Mouse (Mus musculus) WW6 (cell line): ENCODE measurements around the gene Ufsp2.

Experiments used
- DNase-seq: peaks from one replicate; pipeline ENCODE4 v3.0.0-alpha.2; 2013; ENCODE audit warnings: low read depth, low spot score

Ufsp2 gene

GRCm38 (mm10) chr8:45975126-45975836 is at the start of gene Ufsp2, which contains the start of gene 1700029J07Rik:
TSS of gene Ufsp2 (plus strand) at chr8:45975528.
TSS of gene 1700029J07Rik (minus strand) at chr8:45975252.
- peak; percentile 87 for DNase-seq

GRCm38 (mm10) chr8:45934582-45935014 is 40.7 kb upstream of the Ufsp2 start, which contains the start of gene Ccdc110:
TSS of gene Ccdc110 (plus strand) at chr8:45934619.
- peak; percentile 53 for DNase-seq

- no peak for DNase-seq
These were observed 38.3 kb upstream of the Ufsp2 start for GRCm38 (mm10) chr8:45936986-45937385.

- no peak for DNase-seq
These were observed 29.0 kb upstream of the Ufsp2 start for GRCm38 (mm10) chr8:45946283-45946682.

- peak; percentile 20 for DNase-seq
These were observed 24.7 kb upstream of the Ufsp2 start for GRCm38 (mm10) chr8:45950622-45951021.

- no peak for DNase-seq
These were observed 4.4 kb upstream of the Ufsp2 start for GRCm38 (mm10) chr8:45970894-45971293.

- no peak for DNase-seq
These were observed 1.3 kb upstream of the Ufsp2 start for GRCm38 (mm10) chr8:45973988-45974505.

- DNase-seq, result no peak
These were observed 625 bp downstream of the Ufsp2 start for GRCm38 (mm10) chr8:45975837-45976468.

- no peak for DNase-seq
These were observed 11.3 kb downstream of the Ufsp2 start for GRCm38 (mm10) chr8:45986665-45987064.

- no peak for DNase-seq
These were observed 12.9 kb downstream of the Ufsp2 start for GRCm38 (mm10) chr8:45988189-45988588.

GRCm38 (mm10) chr8:45990631-45991310 is 15.4 kb downstream of the Ufsp2 start:
- DNase-seq, result no peak

GRCm38 (mm10) chr8:45994111-45994510 is 18.8 kb downstream of the Ufsp2 start:
- no peak for DNase-seq

GRCm38 (mm10) chr8:45995576-45995975 is 20.2 kb downstream of the Ufsp2 start:
- DNase-seq, result no peak

GRCm38 (mm10) chr8:45998228-45998627 is 22.9 kb downstream of the Ufsp2 start:
- no peak for DNase-seq

GRCm38 (mm10) chr8:45999138-45999783 is 23.9 kb downstream of the Ufsp2 start, which contains the start of gene Lrp2bp:
TSS of gene Lrp2bp (plus strand) at chr8:45999303.
- no peak for DNase-seq

GRCm38 (mm10) chr8:45999784-46000705 is 24.7 kb downstream of the Ufsp2 start:
- peak; percentile 91 for DNase-seq

- DNase-seq, result no peak
These were observed 30.3 kb downstream of the Ufsp2 start, which contains the start of gene Ankrd37 for GRCm38 (mm10) chr8:46005596-46005995. TSS of gene Ankrd37 (minus strand) at chr8:46005707.

- DNase-seq, result no peak
These were observed 31.8 kb downstream of the Ufsp2 start for GRCm38 (mm10) chr8:46007050-46007672.

GRCm38 (mm10) chr8:46010306-46010705 is 35.0 kb downstream of the Ufsp2 start:
- DNase-seq, result no peak
